Mouse (Mus musculus) G1E (cell line): ENCODE results near the gene Rin3. TPM values are rescaled to one million over a fixed set of nuclear protein-coding genes. Genes with fewer than 3 reads are reported as not detected.
A peak's percentile ranks its signal among the peaks of the same experiment; 100 is the strongest.

Experiments used
- ATAC-seq: 2 replicates; pipeline ENCODE4 v1.8.0; 2016; ENCODE audit warnings: mild to moderate bottlenecking; ENCODE audit not compliant: insufficient number of reproducible peaks, poor library complexity, low FRiP score, severe bottlenecking; ENCODE audit errors: extremely low read depth
- DNase-seq: peaks from one replicate; pipeline ENCODE4 v3.0.0; 2012; ENCODE audit warnings: low spot score
- H3K27me3 ChIP-seq: 2 replicates; pipeline ENCODE4 v1.6.1; 2012; ENCODE audit warnings: mild to moderate bottlenecking, low read length, inconsistent platforms; ENCODE audit not compliant: insufficient read depth
- H3K36me3 ChIP-seq: replicated peaks from 2 replicates; pipeline ENCODE3; 2012; ENCODE audit warnings: mild to moderate bottlenecking, inconsistent platforms
- H3K4me1 ChIP-seq: 2 replicates; pipeline ENCODE4 v1.6.1; 2012; ENCODE audit warnings: low read depth, low read length, inconsistent platforms, mixed read lengths; ENCODE audit not compliant: insufficient read depth
- H3K4me3 ChIP-seq: 2 replicates; pipeline ENCODE4 v1.5.1; 2012; ENCODE audit warnings: low read depth, mild to moderate bottlenecking, inconsistent platforms, low read length, moderate library complexity, mixed read lengths
- H3K9me3 ChIP-seq: replicated peaks from 2 replicates; pipeline ENCODE4 v1.6.1; 2012; ENCODE audit warnings: inconsistent platforms
- CTCF ChIP-seq: IDR thresholded peaks from 2 replicates; pipeline ENCODE4 v1.5.1; 2012; ENCODE audit warnings: low read depth, low read length, inconsistent platforms, mixed read lengths
- GATA1 ChIP-seq: IDR thresholded peaks from 2 replicates; pipeline ENCODE4 v1.6.1; 2012; ENCODE audit warnings: borderline replicate concordance, low read length, inconsistent platforms, mixed read lengths
- GATA2 ChIP-seq: IDR thresholded peaks from 2 replicates; pipeline ENCODE4 v1.6.1; 2012; ENCODE audit warnings: low read depth, low read length, inconsistent platforms, borderline replicate concordance
- POLR2AphosphoS5 ChIP-seq: IDR thresholded peaks from 2 replicates; pipeline ENCODE4 v1.6.1; 2012; ENCODE audit warnings: low read depth, low read length, inconsistent platforms; ENCODE audit not compliant: insufficient replicate concordance
- TAL1 ChIP-seq: conservative IDR thresholded peaks from 2 replicates; pipeline ENCODE4 v1.6.1; 2012; ENCODE audit warnings: low read depth, low read length, inconsistent platforms, mixed read lengths
- polyA plus RNA-seq: library from polyadenylated mRNA; stranded (reverse); fragments of >175 nt; gene quantifications from 2 replicates; pipeline ENCODE4 v1.2.3, GENCODE M21; 2012
- total RNA-seq, 2 experiments: library from RNA; stranded (forward) in 1 of 2; stranded (reverse) in 1 of 2; fragments of 200-1000 nt in 1 of 2; fragments of >200 nt in 1 of 2; fragmentation: Nextera tagmentation in 1 of 2; gene quantifications; 2 replicates each; pipeline ENCODE4 v1.2.3; 2014 to 2017

Rin3 gene
- total and polyA plus RNA-seq, 3 experiments: 3.4 to 5.2 (median 4.2) TPM

DNA sequence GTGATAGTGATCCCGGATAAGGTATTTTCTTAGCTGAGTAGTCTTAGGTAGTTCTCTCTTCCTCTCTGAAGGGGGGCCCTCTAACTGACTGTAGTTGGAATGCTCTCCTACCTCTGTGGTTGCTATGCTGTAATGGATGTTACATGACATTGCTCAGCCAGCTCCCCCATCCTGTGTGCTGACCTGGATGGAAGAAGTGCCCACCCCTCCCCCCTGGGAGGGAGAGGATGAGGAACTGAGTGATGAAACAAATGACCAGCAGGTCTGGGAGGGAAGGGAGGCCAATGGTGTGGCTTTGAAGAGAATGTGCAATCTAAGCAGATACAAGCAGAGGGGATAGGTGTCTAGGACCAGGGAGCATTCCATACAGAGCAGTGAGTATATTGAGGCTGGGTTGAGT, 73.9 kb downstream of the Rin3 start:
- H3K9me3 ChIP-seq: no peaks in the 10 kb centered on the region
- no peaks in the 10 kb centered on the region for H3K36me3 ChIP-seq
- H3K4me3 ChIP-seq: no peak overlapping the region
- ATAC-seq (no peak), DNase-seq (no peak)
- peaks cover 20% of the 10 kb centered on the region for H3K4me1 ChIP-seq
- peaks cover 14% of the 10 kb centered on the region; the same call in 1 of the 2 replicates for H3K27me3 ChIP-seq
- TF ChIP-seq GATA2 (no peak), GATA1 (no peak), TAL1 (no peak), CTCF (no peak), POLR2AphosphoS5 (no peak)

DNA sequence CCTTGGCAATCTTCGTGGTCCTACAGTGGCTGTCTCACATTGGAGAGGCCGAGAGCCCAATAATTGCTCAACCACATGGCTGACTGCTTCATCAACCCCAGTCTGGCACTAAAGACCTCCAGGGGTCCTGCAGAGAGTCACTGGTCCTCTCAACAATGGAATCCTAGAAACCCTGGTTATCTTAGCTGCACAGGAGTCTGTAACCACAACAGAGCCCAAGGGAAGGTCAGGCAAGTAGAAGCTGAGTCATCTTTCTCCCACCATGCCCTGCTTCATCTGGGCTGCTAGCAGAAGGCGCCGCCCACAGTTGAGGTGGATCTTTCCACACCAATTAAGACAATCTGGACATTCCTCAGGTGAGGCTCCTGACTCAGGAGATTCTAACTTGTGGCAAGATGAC, 76.5 kb downstream of the Rin3 start:
- peak; percentile 55 for ATAC-seq
- Histone ChIP-seq H3K4me1 (peaks cover 13% of the 10 kb centered on the region), H3K9me3 (no peaks in the 10 kb centered on the region), H3K27me3 (peaks cover 14% of the 10 kb centered on the region; the same call in 1 of the 2 replicates), H3K4me3 (no peak overlapping the region), H3K36me3 (no peaks in the 10 kb centered on the region)
- TF ChIP-seq CTCF (no peak), TAL1 (peak; percentile 51; the same call in 1 of the 2 replicates)
- DNase-seq: peak; percentile 19

DNA sequence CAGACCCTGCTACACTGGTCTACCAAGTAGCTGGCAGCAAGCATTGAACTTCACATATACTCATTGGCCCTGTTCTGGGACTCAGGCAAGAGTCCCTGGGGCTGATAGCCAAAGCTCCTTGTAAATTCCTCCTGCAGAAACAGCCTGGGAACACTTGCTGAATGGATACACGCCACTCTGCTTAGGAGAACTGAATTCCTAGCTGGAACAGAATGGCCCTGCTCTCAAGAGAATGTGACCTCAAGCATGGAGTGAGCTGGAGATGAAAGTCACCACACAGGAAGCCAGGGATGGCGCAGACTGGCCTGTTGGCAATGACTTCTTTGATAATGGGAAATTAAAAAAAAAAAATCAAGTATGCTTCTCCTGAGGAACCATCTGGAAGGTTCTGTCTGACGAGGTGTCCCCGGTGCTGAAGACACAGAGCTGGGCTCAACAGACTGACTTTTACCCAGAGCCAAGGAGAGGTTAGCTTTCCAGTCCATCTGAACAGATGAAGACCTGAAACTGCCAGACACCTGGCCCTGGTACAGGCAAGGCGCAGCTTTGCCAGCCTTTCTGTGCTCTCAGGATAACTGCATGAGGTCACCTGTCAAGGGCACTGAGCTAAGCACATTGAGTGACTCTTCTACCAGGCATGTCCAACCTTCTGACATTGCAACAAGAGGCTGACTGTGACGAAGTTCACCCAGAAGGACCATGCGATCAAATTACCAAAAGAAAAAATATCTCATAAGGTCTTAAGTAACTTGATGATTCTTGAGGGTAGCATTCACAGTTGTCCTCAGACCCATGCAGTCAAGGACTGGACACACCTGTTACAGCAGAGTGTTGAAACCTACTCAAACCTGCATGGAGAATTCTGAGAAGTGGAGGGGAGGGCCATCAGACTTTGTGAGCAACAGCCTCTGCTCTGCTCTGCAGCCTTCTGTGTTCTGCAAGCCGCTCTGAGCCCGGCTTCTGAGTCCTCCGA, 78.6 kb downstream of the Rin3 start:
- peaks cover 12% of the 10 kb centered on the region for H3K4me1 ChIP-seq
- no peaks in the 10 kb centered on the region for H3K36me3 ChIP-seq
- no peaks in the 10 kb centered on the region for H3K9me3 ChIP-seq
- H3K27me3 ChIP-seq: peaks cover 14% of the 10 kb centered on the region; the same call in 1 of the 2 replicates
- no peak overlapping the region for H3K4me3 ChIP-seq
- DNase-seq: no peak
- no peak for TF ChIP-seq TAL1
- TF ChIP-seq GATA2: no peak
- TF ChIP-seq POLR2AphosphoS5: no peak
- TF ChIP-seq GATA1: no peak
- TF ChIP-seq CTCF: no peak
- ATAC-seq: no peak

DNA sequence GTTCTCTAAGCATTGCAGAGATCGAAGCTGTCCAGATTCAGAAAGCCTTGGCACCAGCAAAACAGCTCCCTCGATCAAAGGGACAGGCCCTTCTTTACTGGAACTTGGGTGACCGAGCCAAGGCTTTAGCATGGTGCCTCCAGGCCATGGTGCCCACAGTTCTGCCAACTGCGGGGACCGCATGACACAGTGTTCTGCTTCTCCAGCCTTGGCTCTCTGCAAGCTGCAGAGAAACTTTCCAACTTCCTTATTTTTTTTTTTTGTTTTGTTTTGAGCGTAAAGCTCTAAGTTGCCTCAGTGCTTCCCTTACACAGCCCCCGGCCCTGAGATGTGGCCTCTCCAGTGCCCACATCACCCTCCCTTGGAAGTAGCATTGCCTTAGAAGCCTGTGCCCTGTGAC, 82.2 kb downstream of the Rin3 start:
- TF ChIP-seq GATA2: no peak
- no peak for TF ChIP-seq GATA1
- TF ChIP-seq TAL1: no peak
- no peak for TF ChIP-seq CTCF
- no peak for TF ChIP-seq POLR2AphosphoS5
- Histone ChIP-seq H3K9me3 (no peaks in the 10 kb centered on the region), H3K4me1 (peaks cover 4% of the 10 kb centered on the region; the same call in 1 of the 2 replicates), H3K4me3 (no peak overlapping the region), H3K36me3 (no peaks in the 10 kb centered on the region), H3K27me3 (0 out of 2 replicates have a peak, but pooled peaks cover 5% of the 10 kb centered on the region)
- ATAC-seq (no peak), DNase-seq (no peak)

DNA sequence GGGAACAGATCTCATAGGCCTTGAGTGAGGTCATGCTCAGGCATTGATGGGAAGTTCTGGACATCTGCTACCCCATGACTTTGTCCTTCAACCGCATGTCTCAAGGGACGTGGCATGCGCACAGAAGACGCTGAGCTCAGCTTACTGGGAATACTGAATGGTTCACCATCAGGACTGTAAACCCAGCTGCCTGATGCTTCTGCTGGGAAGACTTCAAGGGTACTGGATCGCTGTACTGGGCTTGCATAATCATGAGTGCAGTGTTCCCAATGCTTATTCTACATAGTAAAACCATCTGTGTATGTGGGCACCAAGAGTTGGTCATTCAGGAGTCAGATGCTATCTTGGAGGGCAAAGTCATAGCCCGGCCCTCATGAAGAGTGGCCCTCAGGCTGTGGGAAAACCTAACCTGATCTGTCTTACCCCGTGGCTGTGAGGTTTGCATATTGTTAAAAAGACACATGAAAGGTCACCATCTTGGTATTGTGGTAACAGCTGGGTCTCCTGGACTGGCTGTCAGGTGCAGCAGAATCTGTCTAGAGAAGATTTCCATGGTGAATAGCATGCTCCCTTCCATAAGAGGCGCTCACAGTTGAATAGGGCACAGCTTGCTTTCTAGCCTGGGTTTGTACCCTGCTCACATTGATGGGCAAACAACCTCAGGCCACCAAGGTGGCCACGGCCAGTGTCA, 83.4 kb downstream of the Rin3 start:
- H3K4me3 ChIP-seq: no peak overlapping the region
- no peaks in the 10 kb centered on the region for H3K36me3 ChIP-seq
- H3K27me3 ChIP-seq: 0 out of 2 replicates have a peak, but pooled peaks cover 4% of the 10 kb centered on the region
- TF ChIP-seq POLR2AphosphoS5 (no peak), TAL1 (no peak), GATA1 (no peak), CTCF (no peak), GATA2 (no peak)
- DNase-seq (no peak), ATAC-seq (no peak)
- no peaks in the 10 kb centered on the region for H3K9me3 ChIP-seq
- peaks cover 4% of the 10 kb centered on the region; the same call in 1 of the 2 replicates for H3K4me1 ChIP-seq

DNA sequence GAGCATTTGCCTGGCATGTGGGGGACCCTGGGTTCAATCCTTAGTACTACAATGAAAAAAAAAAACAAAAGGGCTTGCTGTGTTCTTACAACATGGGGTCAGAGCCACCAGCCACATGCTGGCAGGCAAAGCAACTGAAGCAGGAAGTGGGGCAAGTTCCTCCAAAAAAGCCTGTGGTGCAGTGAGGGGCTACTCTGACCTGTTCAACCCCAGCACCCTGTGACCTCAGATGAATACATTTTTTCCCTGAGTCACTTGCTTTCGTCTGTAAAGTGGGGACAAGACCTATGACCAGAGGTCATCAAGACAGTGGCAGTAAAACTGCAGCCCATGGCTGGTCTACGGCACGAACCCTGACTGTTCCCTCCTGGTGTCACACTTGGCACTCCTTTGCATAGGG, 84.2 kb downstream of the Rin3 start:
- ATAC-seq: no peak
- H3K27me3 ChIP-seq: no peaks in the 10 kb centered on the region
- no peaks in the 10 kb centered on the region for H3K36me3 ChIP-seq
- peaks cover 4% of the 10 kb centered on the region; the same call in 1 of the 2 replicates for H3K4me1 ChIP-seq
- no peak for TF ChIP-seq TAL1
- no peak for TF ChIP-seq POLR2AphosphoS5
- no peak for TF ChIP-seq GATA1
- no peak for TF ChIP-seq GATA2
- TF ChIP-seq CTCF: no peak
- H3K4me3 ChIP-seq: no peak overlapping the region
- no peaks in the 10 kb centered on the region for H3K9me3 ChIP-seq
- DNase-seq: no peak
